Mouse (Mus musculus): ENCODE data around the gene Rilpl1. TPM values are rescaled to one million over a fixed set of nuclear protein-coding genes. Genes with fewer than 3 reads are reported as not detected.

Rilpl1 gene
- polyA plus RNA-seq, 1 experiment from 2014 or later = 23.1 TPM

Other genes with a start within 250 kb of the Rilpl1 start
- gene Mphosph9, start 203.4 kb downstream of the Rilpl1 start, polyA plus RNA-seq (2016; fragmentation: Nextera tagmentation; extraction: Ambion mirVana) = 19.0 and 21.2 TPM in 2 replicates
- 20.9 and 25.2 TPM in 2 replicates for gene 2810006K23Rik, start 203.3 kb downstream of the Rilpl1 start, polyA plus RNA-seq (2016; fragmentation: Nextera tagmentation; extraction: Ambion mirVana)
- 72.0 and 78.0 TPM in 2 replicates for gene Cdk2ap1, start 168.3 kb downstream of the Rilpl1 start, polyA plus RNA-seq (2016; fragmentation: Nextera tagmentation; extraction: Ambion mirVana)
- 98.3 and 103 TPM in 2 replicates for gene Sbno1, start 105.4 kb downstream of the Rilpl1 start, polyA plus RNA-seq (2016; fragmentation: Nextera tagmentation; extraction: Ambion mirVana)
- 48.5 and 55.7 TPM in 2 replicates for gene Kmt5a, start 91.5 kb downstream of the Rilpl1 start, polyA plus RNA-seq (2016; fragmentation: Nextera tagmentation; extraction: Ambion mirVana)
- 24.9 and 26.0 TPM in 2 replicates for gene Rilpl2, start 53.0 kb downstream of the Rilpl1 start, polyA plus RNA-seq (2016; fragmentation: Nextera tagmentation; extraction: Ambion mirVana)
- gene Snrnp35, start 48.3 kb downstream of the Rilpl1 start, polyA plus RNA-seq (2016; fragmentation: Nextera tagmentation; extraction: Ambion mirVana) = 28.3 and 28.8 TPM in 2 replicates
- 453 and 454 TPM in 2 replicates for gene Tmed2, start 9.3 kb upstream of the Rilpl1 start, polyA plus RNA-seq (2016; fragmentation: Nextera tagmentation; extraction: Ambion mirVana)
- gene Ddx55, start 21.5 kb upstream of the Rilpl1 start, polyA plus RNA-seq (2016; fragmentation: Nextera tagmentation; extraction: Ambion mirVana) = 16.7 and 18.2 TPM in 2 replicates
- 83.7 and 88.2 TPM in 2 replicates for gene Eif2b1, start 47.7 kb upstream of the Rilpl1 start, polyA plus RNA-seq (2016; fragmentation: Nextera tagmentation; extraction: Ambion mirVana)
- gene Gtf2h3, start 47.7 kb upstream of the Rilpl1 start, polyA plus RNA-seq (2016; fragmentation: Nextera tagmentation; extraction: Ambion mirVana) = 114 TPM in 2 replicates
- gene Atp6v0a2, start 97.2 kb upstream of the Rilpl1 start, polyA plus RNA-seq (2016; fragmentation: Nextera tagmentation; extraction: Ambion mirVana) = 40.8 and 45.0 TPM in 2 replicates
- gene Dnah10, start 193.7 kb upstream of the Rilpl1 start, polyA plus RNA-seq (2016; fragmentation: Nextera tagmentation; extraction: Ambion mirVana) = 0.04 and 0.07 TPM in 2 replicates

All from embryonic facial prominence, embryonic 10.5 days (tissue).